Mouse (Mus musculus) bone marrow macrophage, adult 2 months (primary cell): ENCODE results near the gene Aicda. TPM values are rescaled to one million over a fixed set of nuclear protein-coding genes. Genes with fewer than 3 reads are reported as not detected.
"Not testable (repeated sequence)": the region's sequence is repeated elsewhere in the genome, so short reads cannot be mapped to it uniquely, and the experiment has no call there.

Experiments used
- H3K27ac ChIP-seq: 2 replicates; pipeline ENCODE4 v1.5.1; 2012; ENCODE audit warnings: low read depth, low read length; ENCODE audit not compliant: insufficient read depth
- H3K4me1 ChIP-seq: 2 replicates; pipeline ENCODE4 v1.6.1; 2012; ENCODE audit warnings: low read length; ENCODE audit not compliant: control insufficient read depth, insufficient read depth
- H3K4me3 ChIP-seq: 2 replicates; pipeline ENCODE4 v1.5.1; 2012; ENCODE audit warnings: mild to moderate bottlenecking, low read length, moderate library complexity; ENCODE audit not compliant: insufficient read depth
- CTCF ChIP-seq: IDR thresholded peaks from 2 replicates; pipeline ENCODE4 v1.5.1; 2012; ENCODE audit warnings: low read depth, mild to moderate bottlenecking, low read length, moderate library complexity
- POLR2A ChIP-seq: IDR thresholded peaks from 2 replicates; pipeline ENCODE4 v1.6.1; 2012; ENCODE audit warnings: mild to moderate bottlenecking, low read depth, low read length, borderline replicate concordance
- polyA plus RNA-seq: library from polyadenylated mRNA; stranded (reverse); fragments of >200 nt; gene quantifications from 2 replicates; pipeline ENCODE4 v1.2.4, GENCODE M21; 2012; ENCODE audit not compliant: missing spikeins, insufficient read depth, insufficient read length

The Aicda gene
- 0.45 TPM in 1 of 2 replicates, not detected in the other for polyA plus RNA-seq

GRCm38 (mm10) chr6:122553606-122554005, at the start of gene Aicda:
Aicda (plus strand) TSS chr6:122553801.
- Histone ChIP-seq H3K4me3 (no peak within 1 kb of the TSS), H3K4me1 (peaks cover 26% of the 10 kb centered on the region), H3K27ac (no peak within 1 kb of the TSS; the same call in 1 of the 2 replicates)
- TF ChIP-seq POLR2A (no peak), CTCF (no peak)

DNA sequence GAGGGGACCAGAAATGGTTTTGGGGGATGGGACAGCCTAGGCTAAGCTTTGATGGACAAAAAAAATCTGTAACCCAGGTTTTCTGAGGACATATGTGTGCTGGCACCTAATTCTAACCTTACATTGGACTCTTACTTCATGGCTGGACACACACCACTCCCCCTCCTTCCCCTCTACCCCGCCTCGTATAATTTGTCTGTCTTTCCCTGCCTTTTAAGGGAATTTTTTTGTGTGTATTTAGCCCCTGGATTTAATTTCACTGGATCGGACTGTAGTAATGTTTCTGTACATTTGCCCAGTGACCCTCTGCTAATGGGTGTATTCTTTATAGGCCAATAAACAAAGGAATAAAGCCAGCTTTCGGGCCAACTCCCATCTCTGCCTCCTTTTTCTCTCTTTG, 48.6 kb upstream of the Aicda start:
- H3K27ac ChIP-seq: no peak overlapping the region
- TF ChIP-seq CTCF: no peak
- no peak for TF ChIP-seq POLR2A
- no peaks in the 10 kb centered on the region for H3K4me1 ChIP-seq
- no peak overlapping the region for H3K4me3 ChIP-seq

- no peak for TF ChIP-seq CTCF
- no peak for TF ChIP-seq POLR2A
- H3K4me1 ChIP-seq: no peaks in the 10 kb centered on the region
- H3K27ac ChIP-seq: no peak within 1 kb of the TSS
- no peak within 1 kb of the TSS for H3K4me3 ChIP-seq
Observed at GRCm38 (mm10) chr6:122505545-122505944, 48.1 kb upstream of the Aicda start, which contains the start of gene Mfap5. Mfap5 (plus strand) TSS chr6:122505845.

- Histone ChIP-seq H3K4me1 (0 out of 2 replicates have a peak, but pooled peaks cover 2% of the 10 kb centered on the region), H3K4me3 (no peak overlapping the region), H3K27ac (no peak overlapping the region)
- no peak for TF ChIP-seq CTCF
- TF ChIP-seq POLR2A: no peak
Observed at GRCm38 (mm10) chr6:122508494-122508893, 45.1 kb upstream of the Aicda start.

DNA sequence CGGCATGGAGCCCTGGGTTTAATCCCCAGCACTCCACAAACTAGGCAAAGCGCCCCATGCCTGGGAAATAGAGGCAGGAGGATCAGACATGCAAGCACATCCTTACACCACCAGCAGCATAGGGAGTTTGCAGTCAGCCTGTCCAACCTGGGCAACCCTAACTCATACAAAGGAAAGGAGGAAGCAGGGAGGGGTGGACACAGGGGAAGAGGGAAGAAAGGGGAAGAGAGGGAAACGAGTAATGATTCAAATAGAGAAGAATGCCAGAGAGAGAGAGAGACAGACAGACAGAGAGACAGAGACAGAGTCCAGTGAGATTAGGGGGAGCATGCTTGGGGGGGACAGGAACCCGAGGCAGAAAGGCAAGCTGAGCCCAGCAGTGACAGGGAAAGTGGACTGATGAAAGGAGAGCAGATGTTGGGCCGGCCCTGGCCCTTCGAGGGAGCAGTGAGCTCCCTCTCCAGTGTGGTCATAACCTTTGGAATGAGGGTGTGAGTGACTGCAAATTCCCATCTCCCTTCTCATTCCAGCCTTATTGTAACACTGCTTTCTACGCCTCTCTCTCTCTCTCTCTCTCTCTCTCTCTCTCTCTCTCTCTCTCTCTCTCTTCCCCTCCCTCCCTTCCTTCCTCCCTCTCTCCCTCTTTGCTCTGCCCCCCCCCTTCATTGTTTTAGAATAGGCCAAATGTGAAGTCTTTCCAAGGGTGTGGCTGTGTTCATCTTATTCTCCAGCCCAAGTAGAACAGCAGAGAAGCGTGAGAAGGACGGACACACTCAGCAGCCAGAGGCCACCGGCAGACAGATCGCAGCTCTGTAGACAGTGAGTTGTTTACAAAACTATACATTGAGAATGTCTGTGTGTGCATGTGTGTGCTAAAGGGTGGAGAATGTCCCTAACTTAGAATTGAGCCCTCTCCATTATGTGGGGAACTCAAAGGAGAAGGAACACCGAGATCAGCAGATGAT, 40.4 kb upstream of the Aicda start:
- TF ChIP-seq CTCF (no peak), POLR2A (no peak)
- Histone ChIP-seq H3K27ac (no peak overlapping the region), H3K4me3 (no peak overlapping the region), H3K4me1 (0 out of 2 replicates have a peak, but pooled peaks cover 2% of the 10 kb centered on the region)

DNA sequence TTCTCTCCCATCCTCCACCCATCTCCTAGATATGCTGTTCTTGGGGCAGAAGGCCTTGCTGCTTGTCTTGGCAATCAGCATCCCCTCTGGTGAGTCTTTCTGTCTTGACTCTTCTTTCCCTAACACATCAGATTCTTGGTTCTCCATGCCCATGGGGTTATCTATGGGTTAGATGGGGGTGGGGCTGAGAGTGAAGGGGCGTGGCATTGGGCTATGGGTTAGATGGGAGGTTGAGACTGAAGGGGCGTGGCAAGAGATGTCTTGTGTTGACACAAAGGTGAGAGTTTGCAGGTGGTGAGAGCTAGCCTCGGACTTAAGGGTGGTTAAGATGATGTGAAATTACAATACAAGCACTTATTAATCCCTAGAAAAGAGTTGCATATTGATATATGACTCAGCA, 39.3 kb upstream of the Aicda start:
- TF ChIP-seq POLR2A (no peak), CTCF (no peak)
- no peak overlapping the region for H3K4me3 ChIP-seq
- H3K27ac ChIP-seq: no peak overlapping the region
- H3K4me1 ChIP-seq: 0 out of 2 replicates have a peak, but pooled peaks cover 2% of the 10 kb centered on the region

DNA sequence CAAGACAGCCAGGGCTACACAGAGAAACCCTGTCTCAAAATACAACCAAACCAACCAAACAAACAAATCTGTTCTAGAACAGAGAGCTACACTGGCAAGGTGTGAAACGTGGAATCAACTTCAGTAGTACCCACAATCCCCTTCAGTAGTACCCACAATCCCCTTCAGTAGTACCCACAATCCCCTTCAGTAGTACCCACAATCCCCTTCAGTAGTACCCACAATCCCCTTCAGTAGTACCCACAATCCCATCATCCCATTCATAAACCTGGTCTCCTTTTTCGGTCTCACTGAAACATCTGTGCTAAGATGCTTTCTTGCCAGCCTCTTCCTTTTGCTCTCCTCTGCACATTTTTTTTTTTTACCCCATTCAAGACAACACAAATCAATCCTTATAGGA, 37.8 kb upstream of the Aicda start:
- not testable (repeated sequence) for H3K4me3 ChIP-seq, H3K27ac ChIP-seq, H3K4me1 ChIP-seq

DNA sequence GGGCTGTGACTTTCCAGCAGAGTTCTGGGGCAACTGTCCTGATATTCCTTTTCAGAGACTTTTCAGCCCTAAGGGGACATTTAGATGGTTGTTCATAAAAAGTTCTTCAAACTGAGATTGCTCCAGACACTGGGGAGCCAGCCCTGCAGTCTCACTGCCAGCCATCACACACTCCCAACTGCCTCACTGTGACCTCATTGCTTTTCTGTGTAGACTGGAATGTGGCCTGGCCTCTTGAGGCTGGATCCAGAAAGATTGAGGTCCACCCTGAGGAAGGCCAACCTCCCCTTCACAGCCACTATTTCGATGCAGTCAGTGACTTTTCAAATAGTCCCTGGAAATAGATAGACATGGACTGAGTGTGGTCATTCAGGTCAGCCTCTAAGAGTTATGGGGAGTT, 35.9 kb upstream of the Aicda start:
- Histone ChIP-seq H3K4me3 (no peak overlapping the region), H3K27ac (no peak overlapping the region), H3K4me1 (0 out of 2 replicates have a peak, but pooled peaks cover 2% of the 10 kb centered on the region)
- no peak for TF ChIP-seq CTCF
- TF ChIP-seq POLR2A: no peak

GRCm38 (mm10) chr6:122519384-122519783, 34.2 kb upstream of the Aicda start:
- Histone ChIP-seq H3K4me1 (no peaks in the 10 kb centered on the region), H3K4me3 (no peak overlapping the region), H3K27ac (no peak overlapping the region)
- no peak for TF ChIP-seq POLR2A
- no peak for TF ChIP-seq CTCF

DNA sequence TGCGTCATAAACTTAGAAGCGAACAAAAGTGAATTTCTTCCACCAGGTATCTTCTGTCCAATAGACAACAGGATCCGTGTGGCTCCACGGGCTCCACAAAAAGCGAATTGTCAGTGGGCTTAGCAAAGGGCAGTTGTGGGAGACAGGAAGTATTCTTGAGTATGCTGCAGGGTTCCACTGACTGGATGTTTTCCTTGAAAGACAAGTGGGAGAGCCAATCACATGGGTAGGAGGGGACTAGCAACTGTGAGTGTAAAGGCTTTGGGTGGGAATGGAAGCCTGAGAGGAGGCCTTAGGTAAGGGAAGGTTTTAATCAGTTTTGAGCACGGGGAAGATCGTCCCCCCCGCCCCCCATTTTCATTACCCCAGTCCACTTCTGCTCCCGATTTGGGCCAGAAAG, 31.0 kb upstream of the Aicda start:
- TF ChIP-seq POLR2A (no peak), CTCF (no peak)
- Histone ChIP-seq H3K27ac (no peak overlapping the region), H3K4me3 (no peak overlapping the region), H3K4me1 (no peaks in the 10 kb centered on the region)
